Mouse (Mus musculus): ENCODE measurements at regions not wholly inside any gene's neighbourhood (a gene's known extent, or its start where the extent isn't known, plus 50 kb on each side); places are given as distances from the start of the nearest gene placed in this dataset.

GRCm38 (mm10) chr13:70292713-70293112, 344.7 kb downstream of the Ice1 start:
- TF ChIP-seq CTCF (IDR thresholded peaks at IDR 0.05; ENCODE audit: borderline replicate concordance, control insufficient read depth, extremely low read depth, insufficient read depth, low read length, poor library complexity) (no peak), POLR2A (IDR thresholded peaks at IDR 0.05; ENCODE audit: control insufficient read depth, extremely low read depth, insufficient read depth, low read length, poor library complexity) (no peak)
